ENCODE assay signal across 34 mouse cellular contexts in the genomic region with DNA sequence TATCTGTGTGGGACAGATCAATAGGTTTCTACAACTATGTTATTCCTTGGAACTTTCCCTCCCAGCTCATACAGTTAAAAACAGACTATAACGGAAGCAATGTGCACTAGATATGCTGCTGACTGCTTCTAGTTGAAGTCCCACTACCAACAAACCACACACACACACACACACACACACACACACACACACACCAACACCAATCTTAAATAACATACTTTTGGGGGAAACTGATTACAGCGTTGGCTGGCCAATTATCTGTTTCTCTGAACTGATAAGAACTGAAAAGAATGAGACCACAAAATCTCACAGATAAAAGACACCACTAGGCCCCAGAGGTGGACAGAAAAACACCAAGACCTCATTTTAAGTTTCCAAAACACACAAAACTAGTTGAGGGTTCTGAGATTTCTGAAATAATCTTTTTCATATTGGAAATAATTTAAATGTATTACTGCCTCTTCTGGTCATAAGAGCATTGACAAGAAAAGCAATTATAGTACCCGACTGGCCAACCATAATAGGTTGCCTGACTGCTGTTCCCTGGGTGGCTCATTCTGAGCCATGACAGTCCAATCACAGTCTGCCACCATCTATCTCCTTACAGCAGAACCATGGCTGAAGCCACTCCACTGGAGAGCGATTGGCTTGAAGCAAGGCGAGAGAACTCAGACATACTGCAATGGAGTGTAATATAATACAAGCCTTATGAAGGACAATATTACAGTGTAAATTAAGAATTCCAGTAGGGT. TPM values are rescaled to one million over a fixed set of nuclear protein-coding genes. Genes with fewer than 3 reads are reported as not detected.
DNase-seq lines count a peak whose midpoint lies in the region; ATAC-seq and TF ChIP-seq lines count a peak whose summit lies in the region.
"Had no signal": no experiment of that assay in that cellular context is flagged by ENCODE, and none has a peak within 500 bp of the region (broad histone marks: within the 10 kb centered on the region; RNA-seq: fewer than 3 reads in every experiment).

No protein-coding gene starts in this region.

- TF ChIP-seq CTCF in MEL (IDR thresholded peaks at IDR 0.05 in 2 of 3, conservative IDR thresholded peaks at IDR 0.05 in 1 of 3; ENCODE audit: control insufficient read depth in 1 of 3, insufficient read depth in 1 of 3, low read depth in 2 of 3, low read length in 3 of 3, poor library complexity in 1 of 3, severe bottlenecking in 1 of 3) = no peak
- TF ChIP-seq CTCF in liver, embryonic 14.5 days (IDR thresholded peaks at IDR 0.05; ENCODE audit: low read depth) = no peak
- TF ChIP-seq CTCF in gastrocnemius, adult 2 months (IDR thresholded peaks at IDR 0.05) = no peak

- peak; percentile 72 to 83 for TF ChIP-seq EP300 in MEL (IDR thresholded peaks at IDR 0.05; ENCODE audit: low read depth in 1 of 2, low read length in 2 of 2)
- peak; percentile 21; the same call in 1 of the 2 replicates for TF ChIP-seq EP300 in liver, embryonic 14.5 days (IDR thresholded peaks at IDR 0.05; ENCODE audit: low read depth)

- H3K9ac ChIP-seq in liver, embryonic 11.5 days (ENCODE audit: low read depth, low read length) = no peak overlapping the region
- H3K9ac ChIP-seq in MEL (ENCODE audit: control insufficient read depth, low read depth, low read length, poor library complexity, severe bottlenecking) = no peak overlapping the region
- H3K9ac ChIP-seq in liver, embryonic 14.5 days (replicated peaks) = no peak overlapping the region
- H3K9ac ChIP-seq in forebrain, embryonic 12.5 days = no peak overlapping the region
- H3K9ac ChIP-seq: embryonic facial prominence, embryonic 12.5 days; embryonic facial prominence, embryonic 15.5 days; forebrain, embryonic 13.5 days; heart, embryonic 12.5 days; hindbrain, embryonic 12.5 days; hindbrain, embryonic 15.5 days had no signal

- no peak overlapping the region for H3K4me3 ChIP-seq in liver, embryonic 11.5 days (ENCODE audit: low read depth, low read length)
- no peak overlapping the region for H3K4me3 ChIP-seq in MEL (ENCODE audit: control insufficient read depth in 1 of 2, insufficient read depth in 1 of 2, low read depth in 2 of 2, low read length in 2 of 2)
- H3K4me3 ChIP-seq in liver, embryonic 14.5 days (ENCODE audit: insufficient read depth in 1 of 2, low read depth in 2 of 2, low read length in 2 of 2) = no peak overlapping the region
- H3K4me3 ChIP-seq in forebrain, embryonic 12.5 days (replicated peaks) = no peak overlapping the region
- no peak overlapping the region for H3K4me3 ChIP-seq in gastrocnemius, adult 2 months
- H3K4me3 ChIP-seq: embryonic facial prominence, embryonic 12.5 days; embryonic facial prominence, embryonic 15.5 days; erythroblast, embryonic 14.5 days; forebrain, embryonic 13.5 days; heart, embryonic 12.5 days; hindbrain, embryonic 12.5 days; hindbrain, embryonic 15.5 days had no signal

- no peak for TF ChIP-seq RAD21 in MEL (IDR thresholded peaks at IDR 0.05; ENCODE audit: low read depth, low read length)

- H3K27me3 ChIP-seq in liver, embryonic 11.5 days (replicated peaks; ENCODE audit: control insufficient read depth, insufficient read depth, low read length) = no peaks in the 10 kb centered on the region
- no peaks in the 10 kb centered on the region for H3K27me3 ChIP-seq in MEL (ENCODE audit: control insufficient read depth in 1 of 2, insufficient read depth in 2 of 2, low read length in 2 of 2)
- H3K27me3 ChIP-seq in liver, embryonic 14.5 days (ENCODE audit: control insufficient read depth, insufficient read depth, low read length) = no peaks in the 10 kb centered on the region
- no peaks in the 10 kb centered on the region for H3K27me3 ChIP-seq in forebrain, embryonic 12.5 days
- H3K27me3 ChIP-seq: embryonic facial prominence, embryonic 12.5 days; embryonic facial prominence, embryonic 15.5 days; forebrain, embryonic 13.5 days; heart, embryonic 12.5 days; hindbrain, embryonic 12.5 days; hindbrain, embryonic 15.5 days had no signal

- ATAC-seq in liver, embryonic 11.5 days (replicated peaks; ENCODE audit: low FRiP score) = peak; percentile 57
- peak; percentile 31; the same call in 1 of the 2 replicates for ATAC-seq in liver, embryonic 14.5 days (ENCODE audit: insufficient read depth)
- ATAC-seq in megakaryocyte-erythroid progenitor cell, adult 5-6 weeks (replicated peaks; ENCODE audit: low FRiP score, low TSS enrichment, poor library complexity, severe bottlenecking) = peak; percentile 86
- no peak for ATAC-seq in forebrain, embryonic 12.5 days (ENCODE audit: low FRiP score)
- ATAC-seq: activated CD4-positive, CD25-positive, alpha-beta regulatory T cell, adult 4 months; CD4-positive, CD25-positive, alpha-beta regulatory T cell, adult 4 months; forebrain, embryonic 13.5 days; forebrain, embryonic 16.5 days had no signal

- TF ChIP-seq POLR2A in MEL (IDR thresholded peaks at IDR 0.05; ENCODE audit: control insufficient read depth in 1 of 2, insufficient read depth in 1 of 2, low read depth in 1 of 2, low read length in 2 of 2, poor library complexity in 1 of 2) = no peak

- H3K36me3 ChIP-seq in liver, embryonic 11.5 days (ENCODE audit: control insufficient read depth, insufficient read depth, low read length) = no peaks in the 10 kb centered on the region
- peaks cover 0 to 16% of the 10 kb centered on the region in 2 experiments; a peak in 2 of 4 replicates for H3K36me3 ChIP-seq in MEL (ENCODE audit: control insufficient read depth in 1 of 2, insufficient read depth in 2 of 2, low read length in 2 of 2)
- no peaks in the 10 kb centered on the region for H3K36me3 ChIP-seq in liver, embryonic 14.5 days (replicated peaks; ENCODE audit: control insufficient read depth, insufficient read depth, low read depth)
- no peaks in the 10 kb centered on the region for H3K36me3 ChIP-seq in forebrain, embryonic 12.5 days (replicated peaks)
- H3K36me3 ChIP-seq: embryonic facial prominence, embryonic 12.5 days; embryonic facial prominence, embryonic 15.5 days; heart, embryonic 12.5 days; hindbrain, embryonic 12.5 days; hindbrain, embryonic 15.5 days had no signal

- no peak overlapping the region for H3K4me2 ChIP-seq in liver, embryonic 11.5 days
- no peak overlapping the region for H3K4me2 ChIP-seq in liver, embryonic 14.5 days (ENCODE audit: low read depth)
- no peak overlapping the region for H3K4me2 ChIP-seq in forebrain, embryonic 12.5 days
- H3K4me2 ChIP-seq: embryonic facial prominence, embryonic 12.5 days; embryonic facial prominence, embryonic 15.5 days; forebrain, embryonic 13.5 days; heart, embryonic 12.5 days; hindbrain, embryonic 12.5 days; hindbrain, embryonic 15.5 days had no signal

- DNase-seq in liver, embryonic 11.5 days (ENCODE audit: low spot score) = no peak
- DNase-seq in liver = no peak
- DNase-seq in MEL (ENCODE audit: low read depth, low spot score) = peak; percentile 51
- no peak for DNase-seq in liver, embryonic 14.5 days (ENCODE audit: low read depth in 3 of 3, low spot score in 3 of 3)
- no peak for DNase-seq in left cerebral cortex, postnatal 14 days (ENCODE audit: low spot score in 2 of 2)
- no peak for DNase-seq in gastrocnemius, adult 2 months
- DNase-seq: adrenal gland, adult 8-10 months; adrenal gland, postnatal 25 days; cerebellum, adult 11-12 months; cerebellum, adult 9-10 months; cerebellum, postnatal 14 days; gastrocnemius, postnatal 25 days; heart, adult 18-20 months; heart, postnatal 14 days had no signal

- H3K4me1 ChIP-seq in liver, embryonic 11.5 days (replicated peaks; ENCODE audit: control insufficient read depth, insufficient read depth, low read length) = peaks cover 4% of the 10 kb centered on the region; the same call in 1 of the 2 replicates
- peaks cover 2 to 12% of the 10 kb centered on the region in 2 experiments for H3K4me1 ChIP-seq in MEL (ENCODE audit: control insufficient read depth in 1 of 2, insufficient read depth in 2 of 2, low read length in 2 of 2)
- H3K4me1 ChIP-seq in liver, embryonic 14.5 days (replicated peaks; ENCODE audit: control insufficient read depth in 2 of 2, insufficient read depth in 2 of 2, low read length in 1 of 2) = peaks cover 5 to 7% of the 10 kb centered on the region in 2 experiments
- peaks cover 3% of the 10 kb centered on the region for H3K4me1 ChIP-seq in forebrain, embryonic 12.5 days
- H3K4me1 ChIP-seq: forebrain, embryonic 13.5 days; heart, embryonic 12.5 days; hindbrain, embryonic 12.5 days had no signal

- no peak overlapping the region; the same call in 1 of the 2 replicates for H3K27ac ChIP-seq in liver, embryonic 11.5 days (ENCODE audit: low read depth, low read length)
- H3K27ac ChIP-seq in MEL (ENCODE audit: control insufficient read depth, low read depth, low read length) = no peak overlapping the region
- H3K27ac ChIP-seq in liver, embryonic 14.5 days = no peak overlapping the region
- no peak overlapping the region for H3K27ac ChIP-seq in forebrain, embryonic 12.5 days
- H3K27ac ChIP-seq in gastrocnemius, adult 2 months = no peak overlapping the region
- H3K27ac ChIP-seq: embryonic facial prominence, embryonic 12.5 days; embryonic facial prominence, embryonic 15.5 days; forebrain, embryonic 13.5 days; hindbrain, embryonic 12.5 days; hindbrain, embryonic 15.5 days had no signal

- intact Hi-C loops in left cerebral cortex, postnatal 14 days (cut with DNase I) = no loop called here
- intact Hi-C loops in gastrocnemius, adult 2 months (cut with DNase I) = no loop called here

- H3K79me2 ChIP-seq in MEL (ENCODE audit: control insufficient read depth, insufficient read depth, low read length, poor library complexity) = peaks cover 14% of the 10 kb centered on the region; the same call in 1 of the 2 replicates

- H3K9me3 ChIP-seq in liver, embryonic 11.5 days (ENCODE audit: control insufficient read depth, low read length) = no peaks in the 10 kb centered on the region
- H3K9me3 ChIP-seq in MEL (replicated peaks; ENCODE audit: insufficient read depth, low read length) = no peaks in the 10 kb centered on the region
- no peaks in the 10 kb centered on the region for H3K9me3 ChIP-seq in liver, embryonic 14.5 days (ENCODE audit: control insufficient read depth, low read length)
- no peaks in the 10 kb centered on the region for H3K9me3 ChIP-seq in forebrain, embryonic 12.5 days
- H3K9me3 ChIP-seq: embryonic facial prominence, embryonic 12.5 days; embryonic facial prominence, embryonic 15.5 days; forebrain, embryonic 13.5 days; heart, embryonic 12.5 days; hindbrain, embryonic 12.5 days; hindbrain, embryonic 15.5 days had no signal

- WGBS in liver, embryonic 11.5 days = 54% methylated on average over 5 of the region's 5 CpGs
- WGBS in liver, embryonic 14.5 days (ENCODE audit: insufficient replicate concordance) = 23% methylated on average over 5 of the region's 5 CpGs
- 85% methylated on average over 5 of the region's 5 CpGs for WGBS in forebrain, embryonic 12.5 days

RNA-seq across cellular contexts. Expression of gene Polk, which starts 5.4 kb away (rescaled TPM):
- 8.2 and 8.8 TPM in 2 replicates for polyA plus RNA-seq in liver, embryonic 11.5 days (2014; fragmentation: Nextera tagmentation; extraction: Ambion mirVana)
- total RNA-seq in MEL (2012; rRNA removed) = 2.8 and 2.9 TPM in 2 replicates
- 1 to 10 TPM in 1 of 2 experiments, not detected in 1; 3.6 TPM for polyA plus RNA-seq in MEL (2012; ENCODE audit: insufficient read depth in 1 of 2, insufficient read length in 2 of 2, low read depth in 1 of 2, low replicate concordance in 2 of 2, missing spikeins in 1 of 2)
- polyA plus RNA-seq in liver, embryonic 14.5 days (2012; rRNA removed) = 1.6 and 2.7 TPM in 2 replicates
- polyA plus RNA-seq in liver, embryonic 14.5 days (2014; fragmentation: Nextera tagmentation; extraction: Ambion mirVana) = 3.3 and 3.5 TPM in 2 replicates
- 9.6 and 13.2 TPM in 2 replicates for total RNA-seq in megakaryocyte-erythroid progenitor cell, adult 5-6 weeks (2014; fragmentation: Nextera tagmentation)
- 14.9 and 22.9 TPM in 2 replicates for total RNA-seq in megakaryocyte-erythroid progenitor cell, adult 5-6 weeks (2017)
- 8.4 and 8.5 TPM in 2 replicates for polyA plus RNA-seq in forebrain, embryonic 12.5 days (2016; fragmentation: Nextera tagmentation; extraction: Ambion mirVana)
- 10 to 100 TPM; 10.1 to 10.5 TPM for total RNA-seq in left cerebral cortex, postnatal 14 days (2021)
- total RNA-seq in gastrocnemius, adult 2 months (2021) = 1 to 10 TPM; 5.3 to 7.4 TPM

RNA-seq across cellular contexts. Expression of gene Col4a3bp, which starts 5.4 kb away (rescaled TPM):
- 8.1 and 9.0 TPM in 2 replicates for polyA plus RNA-seq in liver, embryonic 11.5 days (2014; fragmentation: Nextera tagmentation; extraction: Ambion mirVana)
- 8.8 and 8.9 TPM in 2 replicates for total RNA-seq in MEL (2012; rRNA removed)
- polyA plus RNA-seq in MEL (2012; ENCODE audit: insufficient read depth in 1 of 2, insufficient read length in 2 of 2, low read depth in 1 of 2, low replicate concordance in 2 of 2, missing spikeins in 1 of 2) = 10 to 100 TPM in 1 of 2 experiments, not detected in 1; 12.1 TPM
- 4.0 and 5.7 TPM in 2 replicates for polyA plus RNA-seq in liver, embryonic 14.5 days (2012; rRNA removed)
- polyA plus RNA-seq in liver, embryonic 14.5 days (2014; fragmentation: Nextera tagmentation; extraction: Ambion mirVana) = 3.3 and 4.5 TPM in 2 replicates
- 24.5 and 28.2 TPM in 2 replicates for total RNA-seq in megakaryocyte-erythroid progenitor cell, adult 5-6 weeks (2014; fragmentation: Nextera tagmentation)
- 42.6 and 56.8 TPM in 2 replicates for total RNA-seq in megakaryocyte-erythroid progenitor cell, adult 5-6 weeks (2017)
- 7.7 and 10.8 TPM in 2 replicates for polyA plus RNA-seq in forebrain, embryonic 12.5 days (2016; fragmentation: Nextera tagmentation; extraction: Ambion mirVana)
- total RNA-seq in left cerebral cortex, postnatal 14 days (2021) = 10 to 100 TPM; 56.7 to 57.4 TPM
- total RNA-seq in gastrocnemius, adult 2 months (2021) = 10 to 100 TPM; 47.3 to 60.1 TPM

RNA-seq across cellular contexts. Expression of gene Gm17622, which starts 46.5 kb away (rescaled TPM):
- not detected in 2 replicates for polyA plus RNA-seq in liver, embryonic 11.5 days (2014; fragmentation: Nextera tagmentation; extraction: Ambion mirVana)
- total RNA-seq in MEL (2012; rRNA removed) = not detected in 2 replicates
- polyA plus RNA-seq in MEL (2012; ENCODE audit: insufficient read depth in 1 of 2, insufficient read length in 2 of 2, low read depth in 1 of 2, low replicate concordance in 2 of 2, missing spikeins in 1 of 2) = not detected
- polyA plus RNA-seq in liver, embryonic 14.5 days (2012; rRNA removed) = not detected in 2 replicates
- polyA plus RNA-seq in liver, embryonic 14.5 days (2014; fragmentation: Nextera tagmentation; extraction: Ambion mirVana) = not detected in 2 replicates
- not detected in 2 replicates for total RNA-seq in megakaryocyte-erythroid progenitor cell, adult 5-6 weeks (2014; fragmentation: Nextera tagmentation)
- total RNA-seq in megakaryocyte-erythroid progenitor cell, adult 5-6 weeks (2017) = not detected in 2 replicates
- not detected in 2 replicates for polyA plus RNA-seq in forebrain, embryonic 12.5 days (2016; fragmentation: Nextera tagmentation; extraction: Ambion mirVana)
- not detected for total RNA-seq in left cerebral cortex, postnatal 14 days (2021)
- not detected for total RNA-seq in gastrocnemius, adult 2 months (2021)
- total RNA-seq: adrenal gland, adult 8-10 months; adrenal gland, postnatal 25 days; gastrocnemius, adult 8-10 months; gastrocnemius, postnatal 25 days; heart, adult 18-20 months; heart, postnatal 14 days; hematopoietic stem cell, adult 5-6 weeks had no signal
- polyA plus RNA-seq: activated CD4-positive, CD25-positive, alpha-beta regulatory T cell, adult 4 months; brain, embryonic 14.5 days; C2C12; CD4-positive, CD25-positive, alpha-beta regulatory T cell, adult 4 months; embryonic facial prominence, embryonic 12.5 days; embryonic facial prominence, embryonic 15.5 days; erythroblast, embryonic 14.5 days; forebrain, embryonic 13.5 days; forebrain, embryonic 16.5 days; frontal cortex, adult 2 months; gonadal fat pad, adult 2 months; heart, embryonic 12.5 days; heart, embryonic 16.5 days; hindbrain, embryonic 12.5 days; hindbrain, embryonic 15.5 days; intestine, embryonic 14.5 days had no signal
